Mouse (Mus musculus) liver, embryonic 14.5 days (tissue): ENCODE measurements around the gene Capn5.

Experiments used
- CTCF ChIP-seq: IDR thresholded peaks from 2 replicates; pipeline ENCODE4 v1.5.1; 2016; ENCODE audit warnings: antibody characterized with exemption, low read depth, control low read depth
- EP300 ChIP-seq: IDR thresholded peaks from 2 replicates; pipeline ENCODE4 v1.6.1; 2016; ENCODE audit warnings: antibody characterized with exemption, low read depth

DNA sequence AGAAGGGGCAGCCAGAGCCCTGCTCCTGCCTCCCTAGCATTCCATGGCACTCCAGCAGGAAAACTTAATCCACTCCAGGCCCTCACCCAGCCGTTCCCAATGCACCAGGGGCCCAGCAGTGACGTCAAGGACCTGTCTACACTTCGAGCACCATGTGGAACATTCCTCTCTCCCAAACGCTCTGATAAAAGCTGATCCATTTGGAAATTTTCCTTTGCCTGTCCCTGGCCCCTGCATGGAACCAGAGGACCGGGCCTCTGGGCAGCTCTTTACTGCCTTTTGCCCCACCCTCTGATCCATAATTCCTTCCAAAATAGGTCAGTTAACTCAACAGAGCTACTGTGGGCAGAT is 74.2 kb downstream of the Capn5 start:
- no peak for TF ChIP-seq CTCF
- no peak for TF ChIP-seq EP300
